Mouse (Mus musculus) kidney, adult 2 months (tissue): ENCODE results near the gene Chd6. TPM values are rescaled to one million over a fixed set of nuclear protein-coding genes. Genes with fewer than 3 reads are reported as not detected.

ENCODE experiments used
- DNase-seq: peaks from one replicate; pipeline ENCODE4 v3.0.0; 2021
- H3K27ac ChIP-seq: fragments of 200-500 bp; 2 replicates; pipeline ENCODE4 v1.5.1; 2012; ENCODE audit warnings: low read depth, low read length, control low read depth, inconsistent platforms; ENCODE audit not compliant: insufficient read depth
- H3K27me3 ChIP-seq: fragments of 200-500 bp; replicated peaks from 2 replicates; pipeline ENCODE4 v1.6.1; 2012; ENCODE audit warnings: mild to moderate bottlenecking, moderate library complexity, low read length, inconsistent platforms; ENCODE audit not compliant: control insufficient read depth, insufficient read depth
- H3K36me3 ChIP-seq: fragments of 200-500 bp; 2 replicates; pipeline ENCODE4 v1.6.1; 2012; ENCODE audit warnings: mild to moderate bottlenecking, moderate library complexity, low read length, inconsistent platforms; ENCODE audit not compliant: control insufficient read depth, insufficient read depth
- H3K4me1 ChIP-seq: fragments of 200-500 bp; 2 replicates; pipeline ENCODE4 v1.6.1; 2011; ENCODE audit warnings: low read length; ENCODE audit not compliant: control insufficient read depth, insufficient read depth
- H3K4me3 ChIP-seq: fragments of 200-500 bp; 2 replicates; pipeline ENCODE4 v1.5.1; 2011; ENCODE audit warnings: mild to moderate bottlenecking, low read depth, low read length, control low read depth; ENCODE audit not compliant: insufficient read depth
- CTCF ChIP-seq: fragments of 200-500 bp; conservative IDR thresholded peaks from 2 replicates; pipeline ENCODE4 v1.5.1; 2011; ENCODE audit warnings: low read depth, mild to moderate bottlenecking, control low read depth, low read length, moderate library complexity, mixed read lengths; ENCODE audit not compliant: insufficient read depth, insufficient read length
- POLR2A ChIP-seq: fragments of 200-500 bp; IDR thresholded peaks from one replicate; pipeline ENCODE4 v1.6.1; 2011; ENCODE audit warnings: low read depth, low read length, control low read depth
- WGBS: fragments of 180-500 bp; shearing (Covaris S2); methylation state at CpG from one replicate; pipeline ENCODE4 v1.1.7; 2018; 5-methylcytosine and 5-hydroxymethylcytosine counted together
- polyA plus RNA-seq: library from polyadenylated mRNA; depleted of rRNA; stranded (reverse); fragments of >200 nt; gene quantifications from 2 replicates; pipeline ENCODE4 v1.2.3, GENCODE M21; 2012

Chd6 gene
- polyA plus RNA-seq, 1 experiment: 7.7 TPM

DNA sequence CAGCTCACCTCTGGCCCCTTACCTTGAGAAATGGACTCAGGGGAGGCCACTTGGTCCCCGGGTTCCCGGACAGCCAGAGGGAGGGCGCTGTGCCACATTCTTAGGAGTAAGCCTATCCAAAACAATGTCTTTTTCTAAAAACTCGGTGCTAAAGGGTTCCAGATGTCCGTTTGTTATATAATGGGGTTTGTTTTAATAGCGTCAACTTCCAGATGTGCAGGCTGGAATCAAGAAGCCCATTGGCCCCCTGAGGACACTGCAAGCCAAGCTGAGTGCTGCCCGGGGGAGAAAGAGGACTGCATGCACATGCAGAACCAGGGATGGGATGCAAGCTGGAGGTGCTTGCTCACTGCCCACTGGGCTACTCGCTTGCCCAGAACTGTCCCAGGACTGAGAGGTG is 176.6 kb downstream of the Chd6 start:
- TF ChIP-seq POLR2A (no peak), CTCF (no peak)
- Histone ChIP-seq H3K4me1 (no peaks in the 10 kb centered on the region), H3K36me3 (no peaks in the 10 kb centered on the region), H3K4me3 (no peak overlapping the region), H3K27ac (no peak overlapping the region), H3K27me3 (no peaks in the 10 kb centered on the region)
- WGBS: 73% methylated on average over 8 of the region's 8 CpGs
- DNase-seq: no peak

DNA sequence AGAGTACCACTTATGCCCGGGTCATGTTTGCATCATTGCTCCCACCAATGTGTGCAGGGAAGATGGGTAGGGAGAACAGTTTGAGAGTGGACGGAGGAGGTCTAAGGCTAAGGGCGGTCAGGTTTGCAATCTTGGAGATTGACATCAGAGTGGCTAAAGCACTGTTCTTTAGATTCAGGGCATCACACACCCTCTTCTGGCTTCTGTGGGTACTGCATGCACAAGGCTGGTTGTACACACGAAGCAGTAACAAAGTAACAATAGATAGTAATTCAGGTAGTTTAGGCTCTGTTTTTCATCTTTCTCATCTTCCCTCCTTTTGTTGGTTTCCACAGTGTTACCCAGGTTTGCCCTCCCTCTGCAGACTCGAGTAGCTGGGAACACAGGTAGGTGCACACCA is 177.5 kb downstream of the Chd6 start:
- no peak overlapping the region for H3K4me3 ChIP-seq
- no peaks in the 10 kb centered on the region for H3K27me3 ChIP-seq
- DNase-seq: no peak
- no peak overlapping the region for H3K27ac ChIP-seq
- 94% methylated on average over 5 of the region's 5 CpGs for WGBS
- no peaks in the 10 kb centered on the region for H3K36me3 ChIP-seq
- no peak for TF ChIP-seq CTCF
- no peak for TF ChIP-seq POLR2A
- no peaks in the 10 kb centered on the region for H3K4me1 ChIP-seq

DNA sequence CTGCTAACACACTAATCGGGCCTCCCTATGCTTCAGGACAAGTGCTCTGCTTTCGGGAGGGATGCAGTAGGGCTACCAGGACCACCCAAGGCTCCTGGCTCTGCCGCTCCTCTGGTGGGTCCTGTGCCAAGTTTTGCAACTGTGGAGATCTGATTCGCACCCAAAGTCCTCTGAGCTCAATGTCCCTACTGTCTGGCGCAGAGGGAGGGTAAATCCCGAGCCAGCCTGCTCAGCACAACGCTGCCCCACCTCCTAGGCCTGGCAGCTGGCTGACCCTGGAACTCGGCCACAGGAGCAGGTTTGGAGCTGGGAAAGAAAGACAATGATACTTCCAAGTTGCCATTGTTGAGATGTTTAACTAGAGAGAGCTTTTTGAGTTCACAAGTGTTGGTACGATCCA is 183.7 kb downstream of the Chd6 start:
- 87% methylated on average over 9 of the region's 9 CpGs for WGBS
- no peak for DNase-seq
- no peaks in the 10 kb centered on the region for H3K4me1 ChIP-seq
- TF ChIP-seq POLR2A: no peak
- no peak for TF ChIP-seq CTCF
- no peak overlapping the region for H3K27ac ChIP-seq
- H3K4me3 ChIP-seq: no peak overlapping the region
- H3K36me3 ChIP-seq: no peaks in the 10 kb centered on the region
- no peaks in the 10 kb centered on the region for H3K27me3 ChIP-seq

DNA sequence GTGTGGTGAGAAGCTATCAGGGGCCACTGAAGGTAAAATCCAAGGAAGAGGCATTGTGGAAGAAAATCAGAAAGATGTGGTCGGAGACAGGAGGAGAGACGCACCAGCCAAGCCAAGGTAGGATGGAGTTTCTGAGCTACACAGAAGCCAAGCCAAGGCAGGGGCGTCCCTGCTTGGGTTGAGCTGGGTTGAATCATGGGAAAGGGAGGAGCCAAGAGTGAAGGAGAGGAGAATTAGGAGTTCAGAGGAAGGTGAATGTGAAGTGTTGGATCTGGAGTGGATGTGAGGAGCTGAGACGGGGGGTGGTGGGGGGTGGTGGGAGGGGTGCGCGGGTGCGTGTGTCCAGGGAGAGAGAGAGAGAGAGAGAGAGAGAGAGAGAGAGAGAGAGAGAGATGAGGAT is 187.6 kb downstream of the Chd6 start:
- WGBS: 58% methylated on average over 6 of the region's 7 CpGs
- no peak for DNase-seq
- Histone ChIP-seq H3K36me3 (no peaks in the 10 kb centered on the region), H3K4me3 (no peak overlapping the region), H3K27me3 (no peaks in the 10 kb centered on the region), H3K27ac (no peak overlapping the region), H3K4me1 (no peaks in the 10 kb centered on the region)
- TF ChIP-seq POLR2A: no peak
- TF ChIP-seq CTCF: no peak

DNA sequence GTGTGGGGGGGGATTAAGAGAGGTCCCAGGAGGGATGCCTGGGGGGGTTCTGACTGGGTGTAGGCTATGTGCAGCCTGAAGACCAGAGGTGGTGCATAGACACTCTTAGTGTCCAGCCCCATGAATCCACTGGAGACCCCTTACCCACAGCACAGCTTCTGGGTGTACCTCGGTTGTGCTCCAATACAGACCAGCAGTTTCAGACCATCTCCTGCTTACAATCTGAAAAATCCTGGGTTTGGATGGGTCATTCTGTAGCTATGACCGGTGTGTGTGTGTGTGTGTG is 190.0 kb downstream of the Chd6 start:
- DNase-seq: no peak
- Histone ChIP-seq H3K27ac (no peak overlapping the region), H3K4me3 (no peak overlapping the region), H3K36me3 (no peaks in the 10 kb centered on the region), H3K4me1 (no peaks in the 10 kb centered on the region), H3K27me3 (no peaks in the 10 kb centered on the region; the same call in 1 of the 2 replicates)
- 92% methylated on average over 2 of the region's 2 CpGs for WGBS
- TF ChIP-seq CTCF: no peak
- no peak for TF ChIP-seq POLR2A

DNA sequence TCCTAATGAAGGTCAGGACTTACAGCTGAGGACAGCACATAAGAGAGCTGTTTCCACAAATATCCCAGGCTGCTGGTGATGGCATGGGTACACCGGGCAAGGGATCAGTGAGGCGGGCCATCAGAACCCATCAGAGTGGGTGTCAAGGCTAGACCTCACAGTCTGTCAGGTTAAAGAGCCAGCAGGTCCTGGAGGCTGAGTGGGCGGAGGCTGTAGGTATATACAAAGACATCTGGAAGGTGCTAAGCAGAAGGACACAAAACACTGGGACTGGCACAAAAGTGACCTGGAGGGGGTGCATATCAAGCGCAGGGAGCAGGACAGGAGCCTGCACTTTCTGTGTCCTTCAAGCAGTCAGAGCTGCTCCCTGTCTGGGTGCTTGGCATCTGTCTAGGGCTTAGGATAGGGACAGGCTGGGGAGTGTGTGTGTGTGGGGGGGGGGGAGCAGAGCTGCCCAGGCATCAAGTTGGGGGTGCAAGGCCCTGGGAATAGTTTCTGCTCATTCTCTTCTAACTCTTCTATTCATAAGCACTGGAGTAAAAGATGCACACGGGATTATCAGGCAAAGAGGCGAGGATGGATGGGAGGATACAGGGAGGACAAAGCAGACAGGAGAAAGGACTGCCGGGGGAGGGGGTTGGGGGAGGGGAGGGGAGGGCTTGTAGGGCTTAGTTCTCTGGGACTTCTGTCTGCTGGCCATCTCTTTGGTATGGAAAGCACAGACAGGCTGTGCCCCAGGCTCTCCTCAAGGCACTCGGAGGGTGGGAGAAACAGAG is 190.5 kb downstream of the Chd6 start:
- H3K4me3 ChIP-seq: no peak overlapping the region
- TF ChIP-seq CTCF (no peak), POLR2A (no peak)
- H3K27ac ChIP-seq: no peak overlapping the region
- H3K36me3 ChIP-seq: no peaks in the 10 kb centered on the region
- DNase-seq: no peak
- 82% methylated on average over 8 of the region's 8 CpGs for WGBS
- no peaks in the 10 kb centered on the region for H3K4me1 ChIP-seq
- no peaks in the 10 kb centered on the region; the same call in 1 of the 2 replicates for H3K27me3 ChIP-seq

DNA sequence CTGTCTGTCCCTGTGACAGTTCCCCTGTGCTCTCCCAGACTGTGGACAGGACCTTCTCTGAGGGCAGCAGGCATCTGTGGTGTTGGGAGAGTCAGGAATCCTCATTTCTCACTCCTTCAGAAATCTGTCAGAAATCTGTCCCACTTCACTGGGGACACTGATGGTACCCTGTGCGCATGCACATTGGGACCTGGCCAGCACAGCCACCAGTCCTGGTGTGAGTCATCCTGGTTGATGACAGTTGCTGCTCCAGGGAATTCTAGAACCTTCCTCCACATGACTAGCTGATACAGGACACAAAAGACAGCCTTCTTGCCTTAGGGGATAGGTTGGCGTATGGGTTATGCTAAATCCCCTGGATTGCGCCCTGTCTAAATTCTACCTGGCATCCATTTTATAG is 191.6 kb downstream of the Chd6 start:
- H3K4me3 ChIP-seq: no peak overlapping the region
- no peak for DNase-seq
- 95% methylated on average over 3 of the region's 3 CpGs for WGBS

More for the DNA sequence above, 191.6 kb downstream of the Chd6 start:
- Histone ChIP-seq H3K4me1 (no peaks in the 10 kb centered on the region), H3K36me3 (no peaks in the 10 kb centered on the region), H3K27me3 (no peaks in the 10 kb centered on the region; the same call in 1 of the 2 replicates), H3K27ac (no peak overlapping the region)
- no peak for TF ChIP-seq CTCF
- no peak for TF ChIP-seq POLR2A
